Comparison of ENCODE assay signal across 8 mouse cellular contexts in genomic region chr11:62648591-62649391, GRCm38 (mm10). TPM values are rescaled to one million over a fixed set of nuclear protein-coding genes. Genes with fewer than 3 reads are reported as not detected.
DNase-seq lines count a peak whose midpoint lies in the region; ATAC-seq lines count a peak whose summit lies in the region.

Mmgt2 (plus strand) TSS chr11:62648664.

- H3K27ac ChIP-seq in hindbrain, embryonic 14.5 days, result peak within 1 kb of the TSS; percentile 71

- H3K9ac ChIP-seq in hindbrain, embryonic 14.5 days, result peak within 1 kb of the TSS; percentile 71

- 3% methylated on average over 35 of the region's 53 CpGs for WGBS in hindbrain, embryonic 14.5 days

- peaks cover 35% of the 10 kb centered on the region for H3K4me1 ChIP-seq in hindbrain, embryonic 14.5 days (replicated peaks; ENCODE audit: control insufficient read depth, insufficient read depth, low read length)

- H3K27me3 ChIP-seq in hindbrain, embryonic 14.5 days (ENCODE audit: control insufficient read depth, insufficient read depth, low read length), result no peaks in the 10 kb centered on the region

- peak; percentile 86 for ATAC-seq in hindbrain, embryonic 14.5 days (ENCODE audit: low FRiP score)

- peak within 1 kb of the TSS; percentile 80 for H3K4me3 ChIP-seq in hindbrain, embryonic 14.5 days (replicated peaks; ENCODE audit: low read length)

- no peaks in the 10 kb centered on the region for H3K36me3 ChIP-seq in hindbrain, embryonic 14.5 days (replicated peaks; ENCODE audit: control insufficient read depth, insufficient read depth)

- H3K4me2 ChIP-seq in hindbrain, embryonic 14.5 days (replicated peaks), result peak within 1 kb of the TSS; percentile 69

- H3K9me3 ChIP-seq in hindbrain, embryonic 14.5 days (ENCODE audit: control insufficient read depth, low read length), result no peaks in the 10 kb centered on the region

- peak; percentile 95 for DNase-seq in WW6 (ENCODE audit: low read depth, low spot score)
- peak; percentile 84 to 89 for DNase-seq in cerebellum, postnatal 36 days
- peak; percentile 86 to 87 for DNase-seq in frontal cortex, postnatal 36 days (ENCODE audit: low spot score in 2 of 2)
- DNase-seq in hindbrain, embryonic 14.5 days (ENCODE audit: low spot score), result peak; percentile 87
- peak; percentile 88 to 89 for DNase-seq in left cerebral cortex, adult 18-20 months (ENCODE audit: low spot score in 2 of 2)
- peak; percentile 97 for DNase-seq in lung, postnatal 4 days
- DNase-seq in retina, postnatal 1 day, result peak; percentile 96
- DNase-seq in urinary bladder, adult 18-20 months (ENCODE audit: low spot score in 2 of 2), result peak; percentile 92 to 94

RNA-seq across cellular contexts. Expression of gene Mmgt2, which starts in this region (rescaled TPM):
- polyA plus RNA-seq in hindbrain, embryonic 14.5 days (2014; fragmentation: Nextera tagmentation; extraction: Ambion mirVana), result 21.0 and 33.4 TPM in 2 replicates
- 10 to 100 TPM; 23.7 to 24.0 TPM for total RNA-seq in left cerebral cortex, adult 18-20 months (2021)

Comparison
In these comparisons a context has a peak if more than half of its experiments do, and no peak if none do; other contexts are left out.
1. Peak in every context shown above with its lines: DNase-seq, ATAC-seq, H3K4me3 ChIP-seq and H3K27ac ChIP-seq.